In the genomic region with DNA sequence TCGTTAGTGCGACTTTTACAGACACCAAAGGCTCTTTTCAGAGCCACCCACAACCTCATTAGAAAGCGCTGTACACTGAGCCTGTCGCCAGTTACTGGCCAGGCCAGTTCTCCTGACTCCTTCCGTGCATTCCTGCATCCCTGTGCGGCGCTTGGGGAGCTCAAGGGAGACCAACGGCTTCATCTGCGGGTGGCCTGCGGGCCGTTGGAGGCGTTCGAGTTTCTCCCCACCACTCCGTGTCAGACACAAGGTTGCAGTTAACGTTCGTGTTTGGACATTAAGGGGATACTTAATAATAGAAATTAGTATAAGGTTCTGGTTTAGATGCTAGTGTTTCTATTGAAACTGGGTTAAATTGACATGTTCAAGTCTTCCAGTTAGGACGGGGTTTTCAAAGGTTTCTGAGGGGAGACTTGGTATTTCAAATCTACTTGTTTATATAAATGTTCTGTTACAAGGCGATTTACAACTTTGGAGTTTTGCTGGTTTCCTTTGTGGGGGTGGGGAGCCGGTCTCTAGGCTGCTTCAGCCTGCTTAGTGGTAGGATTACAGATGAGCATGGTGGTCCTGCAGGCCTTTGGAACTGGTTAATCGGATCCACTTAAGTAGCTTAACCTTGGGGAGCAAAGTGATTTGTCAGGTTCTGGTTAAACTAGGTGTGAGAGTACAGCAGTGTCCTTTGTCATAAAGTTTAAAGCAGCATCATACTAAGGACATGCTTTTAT, we compare ENCODE assay signal across 8 mouse cellular contexts. TPM values are rescaled to one million over a fixed set of nuclear protein-coding genes. Genes with fewer than 3 reads are reported as not detected.
DNase-seq lines count a peak whose midpoint lies in the region; ATAC-seq and TF ChIP-seq lines count a peak whose summit lies in the region.

No protein-coding gene starts in this region.

- peak overlapping the region; percentile 79 for H3K9ac ChIP-seq in lung, embryonic 15.5 days
- peak overlapping the region; percentile 79 for H3K9ac ChIP-seq in heart, postnatal 0 days (replicated peaks; ENCODE audit: low read depth, low read length)
- peak overlapping the region; percentile 93 for H3K9ac ChIP-seq in liver, embryonic 15.5 days

- peaks cover 5% of the 10 kb centered on the region; the same call in 1 of the 2 replicates for H3K36me3 ChIP-seq in lung, embryonic 15.5 days
- H3K36me3 ChIP-seq in heart, postnatal 0 days (replicated peaks; ENCODE audit: control insufficient read depth, insufficient read depth, low read length) = peaks cover 18% of the 10 kb centered on the region; the same call in 1 of the 2 replicates
- peaks cover 28% of the 10 kb centered on the region for H3K36me3 ChIP-seq in liver, embryonic 15.5 days (replicated peaks)

- H3K4me1 ChIP-seq in lung, embryonic 15.5 days = peaks cover 31% of the 10 kb centered on the region
- H3K4me1 ChIP-seq in heart, postnatal 0 days (ENCODE audit: control insufficient read depth, insufficient read depth) = peaks cover 23% of the 10 kb centered on the region
- H3K4me1 ChIP-seq in liver, embryonic 15.5 days (replicated peaks) = peaks cover 55% of the 10 kb centered on the region

- peak overlapping the region; percentile 100 for H3K27ac ChIP-seq in lung, embryonic 15.5 days
- H3K27ac ChIP-seq in heart, postnatal 0 days (ENCODE audit: low read depth) = peak overlapping the region; percentile 97
- H3K27ac ChIP-seq in liver, embryonic 15.5 days (replicated peaks) = peak overlapping the region; percentile 100

- H3K9me3 ChIP-seq in lung, embryonic 15.5 days = no peaks in the 10 kb centered on the region
- H3K9me3 ChIP-seq in heart, postnatal 0 days (replicated peaks; ENCODE audit: control insufficient read depth, low read length) = no peaks in the 10 kb centered on the region
- H3K9me3 ChIP-seq in liver, embryonic 15.5 days (replicated peaks) = no peaks in the 10 kb centered on the region

- peak overlapping the region; percentile 61 for H3K4me3 ChIP-seq in lung, embryonic 15.5 days
- H3K4me3 ChIP-seq in heart, postnatal 0 days (ENCODE audit: low read depth, low read length) = peak overlapping the region; percentile 72
- H3K4me3 ChIP-seq in liver, embryonic 15.5 days (replicated peaks) = peak overlapping the region; percentile 75

- under 1% methylated on average over 20 of the region's 20 CpGs for WGBS in lung, embryonic 15.5 days
- WGBS in heart, postnatal 0 days = under 1% methylated on average over 20 of the region's 20 CpGs
- under 1% methylated on average over 20 of the region's 20 CpGs for WGBS in liver, embryonic 15.5 days (ENCODE audit: insufficient replicate concordance)

- TF ChIP-seq EP300 in heart, postnatal 0 days (IDR thresholded peaks at IDR 0.05; ENCODE audit: low read depth) = no peak; the same call in 1 of the 2 replicates

- H3K4me2 ChIP-seq in lung, embryonic 15.5 days = peak overlapping the region; percentile 87
- peak overlapping the region; percentile 92 for H3K4me2 ChIP-seq in heart, postnatal 0 days (ENCODE audit: low read depth, low read length)
- peak overlapping the region; percentile 95 for H3K4me2 ChIP-seq in liver, embryonic 15.5 days

- no peak for TF ChIP-seq CTCF in heart, postnatal 0 days (IDR thresholded peaks at IDR 0.05; ENCODE audit: low read depth)

- H3K27me3 ChIP-seq in lung, embryonic 15.5 days = peaks cover 20% of the 10 kb centered on the region
- H3K27me3 ChIP-seq in heart, postnatal 0 days (ENCODE audit: control insufficient read depth, insufficient read depth, low read length) = peaks cover 12% of the 10 kb centered on the region; the same call in 1 of the 2 replicates
- peaks cover 20% of the 10 kb centered on the region for H3K27me3 ChIP-seq in liver, embryonic 15.5 days

- no peak; the same call in 1 of the 2 replicates for ATAC-seq in lung, embryonic 15.5 days (ENCODE audit: borderline replicate concordance, extremely low read depth, low FRiP score, low TSS enrichment)
- no peak; the same call in 1 of the 2 replicates for ATAC-seq in heart, postnatal 0 days (ENCODE audit: insufficient read depth, low read depth)
- peak; percentile 14; the same call in 1 of the 2 replicates for ATAC-seq in liver, embryonic 15.5 days (ENCODE audit: insufficient read depth)

- no peak for DNase-seq in lung, postnatal 25 days (ENCODE audit: low spot score)
- DNase-seq in c-Kit-positive CD71-positive TER-119-negative erythroid progenitor cells, embryonic 14.5 days (ENCODE audit: low read depth) = peak; percentile 27
- DNase-seq in heart, postnatal 0 days (ENCODE audit: low spot score) = no peak
- DNase-seq in retina, postnatal 7 days (ENCODE audit: low read depth, low spot score) = peak; percentile 81
- DNase-seq in layer of hippocampus, postnatal 14 days (ENCODE audit: low spot score in 2 of 2) = no peak
- no peak for DNase-seq in spleen, adult 18-20 months

RNA-seq across cellular contexts. Expression of gene Hist3h2a, which starts 0.8 kb away (rescaled TPM):
- 22.2 and 23.7 TPM in 2 replicates for polyA plus RNA-seq in lung, embryonic 15.5 days (2015; fragmentation: Nextera tagmentation; extraction: Ambion mirVana)
- 90.4 and 94.8 TPM in 2 replicates for total RNA-seq in heart, postnatal 0 days (2014; rRNA removed; ENCODE audit: low replicate concordance)
- polyA plus RNA-seq in heart, postnatal 0 days (2015; fragmentation: Nextera tagmentation; extraction: Ambion mirVana) = 43.1 and 63.4 TPM in 2 replicates
- polyA plus RNA-seq in liver, embryonic 15.5 days (2015; fragmentation: Nextera tagmentation; extraction: Ambion mirVana) = 16.1 and 16.4 TPM in 2 replicates
- total RNA-seq in layer of hippocampus, postnatal 14 days (2021) = 10 to 100 TPM; 59.7 to 62.5 TPM

RNA-seq across cellular contexts. Expression of gene Trim17, which starts 0.8 kb away (rescaled TPM):
- polyA plus RNA-seq in lung, embryonic 15.5 days (2015; fragmentation: Nextera tagmentation; extraction: Ambion mirVana) = 0.31 and 0.39 TPM in 2 replicates
- 0.62 TPM in 1 of 2 replicates, not detected in the other for total RNA-seq in heart, postnatal 0 days (2014; rRNA removed; ENCODE audit: low replicate concordance)
- 0.26 and 0.33 TPM in 2 replicates for polyA plus RNA-seq in heart, postnatal 0 days (2015; fragmentation: Nextera tagmentation; extraction: Ambion mirVana)
- polyA plus RNA-seq in liver, embryonic 15.5 days (2015; fragmentation: Nextera tagmentation; extraction: Ambion mirVana) = 0.06 and 0.14 TPM in 2 replicates
- 1 to 10 TPM; 3.8 to 4.0 TPM for total RNA-seq in layer of hippocampus, postnatal 14 days (2021)

RNA-seq across cellular contexts. Expression of gene Hist3h2ba, which starts 6.6 kb away (rescaled TPM):
- 19.3 and 21.5 TPM in 2 replicates for polyA plus RNA-seq in lung, embryonic 15.5 days (2015; fragmentation: Nextera tagmentation; extraction: Ambion mirVana)
- 26.3 and 44.3 TPM in 2 replicates for total RNA-seq in heart, postnatal 0 days (2014; rRNA removed; ENCODE audit: low replicate concordance)
- polyA plus RNA-seq in heart, postnatal 0 days (2015; fragmentation: Nextera tagmentation; extraction: Ambion mirVana) = 7.0 and 8.2 TPM in 2 replicates
- 9.2 and 9.6 TPM in 2 replicates for polyA plus RNA-seq in liver, embryonic 15.5 days (2015; fragmentation: Nextera tagmentation; extraction: Ambion mirVana)
- total RNA-seq in layer of hippocampus, postnatal 14 days (2021) = 100 to 1,000 TPM; 117 to 123 TPM

RNA-seq across cellular contexts. Expression of gene Rnf187, which starts 16.6 kb away (rescaled TPM):
- polyA plus RNA-seq in lung, embryonic 15.5 days (2015; fragmentation: Nextera tagmentation; extraction: Ambion mirVana) = 241 and 245 TPM in 2 replicates
- 301 and 362 TPM in 2 replicates for total RNA-seq in heart, postnatal 0 days (2014; rRNA removed; ENCODE audit: low replicate concordance)
- polyA plus RNA-seq in heart, postnatal 0 days (2015; fragmentation: Nextera tagmentation; extraction: Ambion mirVana) = 145 and 147 TPM in 2 replicates
- polyA plus RNA-seq in liver, embryonic 15.5 days (2015; fragmentation: Nextera tagmentation; extraction: Ambion mirVana) = 111 and 117 TPM in 2 replicates
- 100 to 1,000 TPM; 501 to 506 TPM for total RNA-seq in layer of hippocampus, postnatal 14 days (2021)

RNA-seq across cellular contexts. Expression of gene Trim11, which starts 22.6 kb away (rescaled TPM):
- polyA plus RNA-seq in lung, embryonic 15.5 days (2015; fragmentation: Nextera tagmentation; extraction: Ambion mirVana) = 19.9 and 22.9 TPM in 2 replicates
- total RNA-seq in heart, postnatal 0 days (2014; rRNA removed; ENCODE audit: low replicate concordance) = 36.8 and 37.4 TPM in 2 replicates
- 26.0 and 26.5 TPM in 2 replicates for polyA plus RNA-seq in heart, postnatal 0 days (2015; fragmentation: Nextera tagmentation; extraction: Ambion mirVana)
- polyA plus RNA-seq in liver, embryonic 15.5 days (2015; fragmentation: Nextera tagmentation; extraction: Ambion mirVana) = 8.6 and 9.1 TPM in 2 replicates
- total RNA-seq in layer of hippocampus, postnatal 14 days (2021) = 10 to 100 TPM; 25.5 to 27.9 TPM

Comparison
In these comparisons a context has a peak if more than half of its experiments do, and no peak if none do; other contexts are left out.
1. DNase-seq: peak in c-Kit-positive CD71-positive TER-119-negative erythroid progenitor cells, embryonic 14.5 days (single experiment) and retina, postnatal 7 days (single experiment); none in lung, postnatal 25 days (single experiment), heart, postnatal 0 days (single experiment), layer of hippocampus, postnatal 14 days (0 of 2) and spleen, adult 18-20 months (0 of 2).
2. Peak in every context shown above with its lines, with median percentiles within 50 percentile points of each other: H3K27ac ChIP-seq, H3K4me2 ChIP-seq, H3K4me3 ChIP-seq and H3K9ac ChIP-seq.